In the genomic region with DNA sequence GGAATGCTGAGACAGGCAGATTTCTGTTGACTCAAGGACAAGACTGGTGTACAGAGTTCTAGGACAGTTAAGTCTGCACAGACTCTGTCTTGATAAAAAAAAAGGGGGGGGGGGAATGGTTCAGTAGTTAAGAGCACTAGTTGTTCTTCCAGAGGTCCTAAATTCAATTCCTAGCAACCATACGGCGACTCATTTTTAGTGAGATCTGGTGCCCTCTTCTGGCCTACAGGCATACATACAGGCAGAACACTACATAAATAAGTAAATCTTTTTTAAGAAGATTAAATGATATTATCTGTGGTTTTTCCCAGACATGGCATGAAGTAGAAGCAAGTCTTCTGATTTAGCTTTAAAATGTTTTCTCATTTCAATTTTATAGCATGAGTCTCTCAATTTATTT, we compare ENCODE assay signal across 11 mouse cellular contexts. TPM values are rescaled to one million over a fixed set of nuclear protein-coding genes. Genes with fewer than 3 reads are reported as not detected.
DNase-seq lines count a peak whose midpoint lies in the region; ATAC-seq and TF ChIP-seq lines count a peak whose summit lies in the region.
"Had no signal": no experiment of that assay in that cellular context is flagged by ENCODE, and none has a peak within 500 bp of the region (broad histone marks: within the 10 kb centered on the region; RNA-seq: fewer than 3 reads in every experiment).

No protein-coding gene starts in this region.

- ATAC-seq in Patski, result no peak
- peak; percentile 63 for ATAC-seq in inflammation-experienced regulatory T-cells, adult 6 months
- no peak for ATAC-seq in megakaryocyte-erythroid progenitor cell, adult 5-6 weeks (replicated peaks; ENCODE audit: low FRiP score, low TSS enrichment, poor library complexity, severe bottlenecking)

- CTCF ChIA-PET in Patski (lab: Charles Lee), result interaction anchor here (0.7 to 1.7 kb wide), 4 partner anchors 9 to 110 kb away, joined by 3 to 5 read pairs (median 4); no protein-coding TSS in a partner anchor

- POLR2A ChIA-PET in Patski (lab: Charles Lee), result no interaction called here

- no peak overlapping the region for H3K4me3 ChIP-seq in left cerebral cortex, adult 2 months
- H3K4me3 ChIP-seq: midbrain, embryonic 12.5 days had no signal

- peak; percentile 19 to 20 for DNase-seq in cerebellum, postnatal 14 days
- no peak for DNase-seq in cerebellum, adult 11-12 months
- DNase-seq in left cerebral cortex, adult 2 months (ENCODE audit: extremely low spot score in 1 of 2, low spot score in 2 of 2), result no peak
- DNase-seq in left cerebral cortex, adult 8-10 months (ENCODE audit: low spot score in 2 of 2), result no peak
- DNase-seq in Patski (ENCODE audit: low read depth, low spot score), result no peak
- no peak for DNase-seq in left cerebral cortex, postnatal 14 days (ENCODE audit: low spot score in 2 of 2)

- in situ Hi-C loops in Patski (cut with MboI; ENCODE audit: low pct_unique_long_range_greater_than_20kb), result loop anchor here (5.0 kb wide), 1 partner anchor 94 kb away; no protein-coding TSS in a partner anchor

- TF ChIP-seq CTCF in left cerebral cortex, adult 2 months (IDR thresholded peaks at IDR 0.05), result peak; percentile 57
- peak; percentile 59 for TF ChIP-seq CTCF in Patski (IDR thresholded peaks at IDR 0.05)

- intact Hi-C loops in left cerebral cortex, adult 2 months (cut with DNase I), result loop anchor here (2.0 kb wide), 1 partner anchor 111 kb away; no protein-coding TSS in a partner anchor
- intact Hi-C loops in left cerebral cortex, postnatal 14 days (cut with DNase I), result loop anchor here (5.0 kb wide), 2 partner anchors 84 to 109 kb away; no protein-coding TSS in a partner anchor

- H3K27me3 ChIP-seq in Patski, result peaks cover 62% of the 10 kb centered on the region

- no peak overlapping the region for H3K27ac ChIP-seq in left cerebral cortex, adult 2 months
- H3K27ac ChIP-seq: midbrain, embryonic 12.5 days had no signal

RNA-seq across cellular contexts. Expression of a gene that starts 15.4 kb away (rescaled TPM):
- 10 to 100 TPM; 22.3 to 22.7 TPM for total RNA-seq in left cerebral cortex, adult 2 months (2021)
- total RNA-seq in left cerebral cortex, adult 8-10 months (2022), result 10 to 100 TPM; 18.7 to 23.7 (median 22.7) TPM
- polyA plus RNA-seq in Patski (2021), result 2.8 TPM
- 1 to 10 TPM; 2.5 to 5.4 (median 4.1) TPM for polyA plus RNA-seq in inflammation-experienced regulatory T-cells, adult 6 months (2017; shearing (Covaris generic))
- total RNA-seq in left cerebral cortex, postnatal 14 days (2021), result 10 to 100 TPM; 11.2 to 11.8 TPM
- total RNA-seq in megakaryocyte-erythroid progenitor cell, adult 5-6 weeks (2014; fragmentation: Nextera tagmentation), result 0.40 TPM in 1 of 2 replicates, not detected in the other
- 0.08 TPM in 1 of 2 replicates, not detected in the other for total RNA-seq in megakaryocyte-erythroid progenitor cell, adult 5-6 weeks (2017)

RNA-seq across cellular contexts. Expression of a gene that starts 42.6 kb away (rescaled TPM):
- not detected for total RNA-seq in left cerebral cortex, adult 2 months (2021)
- not detected for total RNA-seq in left cerebral cortex, adult 8-10 months (2022)
- polyA plus RNA-seq in Patski (2021), result 0.27 TPM
- under 1 TPM in 2 of 3 experiments, not detected in 1; 0.85 to 0.91 TPM for polyA plus RNA-seq in inflammation-experienced regulatory T-cells, adult 6 months (2017; shearing (Covaris generic))
- under 1 TPM in 1 of 2 experiments, not detected in 1; 0.46 TPM for total RNA-seq in left cerebral cortex, postnatal 14 days (2021)
- not detected in 2 replicates for total RNA-seq in megakaryocyte-erythroid progenitor cell, adult 5-6 weeks (2014; fragmentation: Nextera tagmentation)
- total RNA-seq in megakaryocyte-erythroid progenitor cell, adult 5-6 weeks (2017), result not detected in 2 replicates
- total RNA-seq: heart, postnatal 14 days had no signal

RNA-seq across cellular contexts. Expression of a gene that starts 50.2 kb away (rescaled TPM):
- total RNA-seq in left cerebral cortex, adult 2 months (2021), result not detected
- total RNA-seq in left cerebral cortex, adult 8-10 months (2022), result not detected
- polyA plus RNA-seq in Patski (2021), result not detected
- polyA plus RNA-seq in inflammation-experienced regulatory T-cells, adult 6 months (2017; shearing (Covaris generic)), result not detected
- total RNA-seq in left cerebral cortex, postnatal 14 days (2021), result not detected
- total RNA-seq in megakaryocyte-erythroid progenitor cell, adult 5-6 weeks (2014; fragmentation: Nextera tagmentation), result 0.61 TPM in 1 of 2 replicates, not detected in the other
- total RNA-seq in megakaryocyte-erythroid progenitor cell, adult 5-6 weeks (2017), result not detected in 2 replicates
- total RNA-seq: heart, postnatal 14 days had no signal
- polyA plus RNA-seq: midbrain, embryonic 12.5 days; small intestine, adult 2 months had no signal

RNA-seq across cellular contexts. Expression of a gene that starts 50.4 kb away (rescaled TPM):
- total RNA-seq in left cerebral cortex, adult 2 months (2021), result not detected
- total RNA-seq in left cerebral cortex, adult 8-10 months (2022), result not detected
- not detected for polyA plus RNA-seq in Patski (2021)
- polyA plus RNA-seq in inflammation-experienced regulatory T-cells, adult 6 months (2017; shearing (Covaris generic)), result not detected
- total RNA-seq in left cerebral cortex, postnatal 14 days (2021), result not detected
- not detected in 2 replicates for total RNA-seq in megakaryocyte-erythroid progenitor cell, adult 5-6 weeks (2014; fragmentation: Nextera tagmentation)
- total RNA-seq in megakaryocyte-erythroid progenitor cell, adult 5-6 weeks (2017), result not detected in 2 replicates
- total RNA-seq: heart, postnatal 14 days had no signal
- polyA plus RNA-seq: midbrain, embryonic 12.5 days; small intestine, adult 2 months had no signal

Comparison
In these comparisons a context has a peak if more than half of its experiments do, and no peak if none do; other contexts are left out.
1. DNase-seq: peak in cerebellum, postnatal 14 days (2 of 2); none in cerebellum, adult 11-12 months (single experiment), left cerebral cortex, adult 2 months (0 of 2), left cerebral cortex, adult 8-10 months (0 of 2), Patski (single experiment) and left cerebral cortex, postnatal 14 days (0 of 2).
2. RNA of a gene that starts 15.4 kb away (total RNA-seq): 18.7 to 23.7 TPM in left cerebral cortex, adult 8-10 months, 22.3 to 22.7 TPM in left cerebral cortex, adult 2 months and 11.2 to 11.8 TPM in left cerebral cortex, postnatal 14 days; 0.08 to 0.40 TPM in megakaryocyte-erythroid progenitor cell, adult 5-6 weeks; every median in the first group is over 4 times any median in the second.